Mouse (Mus musculus): ENCODE data around the gene Ankzf1. TPM values are rescaled to one million over a fixed set of nuclear protein-coding genes. Genes with fewer than 3 reads are reported as not detected.
A peak's percentile ranks its signal among the peaks of the same experiment; 100 is the strongest.

Gene Ankzf1
- polyA plus RNA-seq, 1 experiment from 2014 or later, result 9.8 TPM

DNA sequence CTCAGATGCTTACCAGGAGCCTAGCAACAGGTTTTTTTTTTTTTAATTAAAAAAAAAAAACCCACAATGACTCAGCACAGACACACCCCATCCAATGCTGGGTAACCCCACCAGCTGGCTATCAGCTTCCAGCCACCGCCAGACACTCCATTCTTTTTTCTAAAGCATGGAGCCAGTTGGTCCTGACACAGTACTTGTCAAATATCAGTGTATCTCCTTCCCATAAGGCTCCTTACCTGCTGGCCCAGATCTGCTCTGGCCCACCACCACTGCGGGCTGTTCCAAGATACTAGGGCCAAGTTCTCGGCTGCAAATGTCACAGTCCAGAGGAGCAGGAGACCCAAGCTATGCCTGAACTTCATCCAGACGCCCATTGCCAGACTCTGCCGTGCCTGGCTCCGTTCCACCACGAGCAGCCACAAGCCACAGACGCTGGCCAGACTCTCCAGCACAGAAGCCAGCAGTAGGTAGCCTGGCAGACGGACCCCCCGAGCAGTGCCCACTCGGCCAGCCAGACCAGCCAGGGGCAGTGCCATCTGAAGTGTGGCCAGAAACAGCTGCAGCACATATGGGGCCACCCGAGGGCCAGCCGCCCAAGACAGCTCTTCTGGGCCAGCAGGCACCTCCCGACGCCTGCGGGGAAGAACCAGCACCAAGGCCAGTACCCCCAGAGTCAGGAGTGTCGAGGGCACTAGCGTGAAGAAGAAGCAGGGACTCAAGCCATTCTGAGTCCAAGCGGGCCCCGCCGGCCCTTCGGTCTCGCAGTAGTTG lies 12.4 kb upstream of the Ankzf1 start:
- 5% methylated on average over 23 of the region's 23 CpGs for WGBS (ENCODE audit: insufficient replicate concordance)
- Histone ChIP-seq H3K4me3 (ENCODE audit: low read depth, low read length) (peak overlapping the region; percentile 83), H3K36me3 (replicated peaks; ENCODE audit: insufficient read depth, low read length) (peaks cover 67% of the 10 kb centered on the region), H3K27me3 (ENCODE audit: insufficient read depth, low read length) (no peaks in the 10 kb centered on the region), H3K9ac (replicated peaks) (peak overlapping the region; percentile 93), H3K4me1 (ENCODE audit: insufficient read depth) (peaks cover 13% of the 10 kb centered on the region), H3K9me3 (ENCODE audit: low read length) (0 out of 2 replicates have a peak, but pooled peaks cover 2% of the 10 kb centered on the region), H3K4me2 (ENCODE audit: low read depth, low read length) (peak overlapping the region; percentile 97), H3K27ac (ENCODE audit: low read depth) (peak overlapping the region; percentile 99)
- TF ChIP-seq CTCF (IDR thresholded peaks at IDR 0.05; ENCODE audit: low read depth), result no peak
- TF ChIP-seq EP300 (IDR thresholded peaks at IDR 0.05; ENCODE audit: low read depth), result peak; percentile 88
- ATAC-seq (peak; percentile 73), DNase-seq (peak; percentile 62)

DNA sequence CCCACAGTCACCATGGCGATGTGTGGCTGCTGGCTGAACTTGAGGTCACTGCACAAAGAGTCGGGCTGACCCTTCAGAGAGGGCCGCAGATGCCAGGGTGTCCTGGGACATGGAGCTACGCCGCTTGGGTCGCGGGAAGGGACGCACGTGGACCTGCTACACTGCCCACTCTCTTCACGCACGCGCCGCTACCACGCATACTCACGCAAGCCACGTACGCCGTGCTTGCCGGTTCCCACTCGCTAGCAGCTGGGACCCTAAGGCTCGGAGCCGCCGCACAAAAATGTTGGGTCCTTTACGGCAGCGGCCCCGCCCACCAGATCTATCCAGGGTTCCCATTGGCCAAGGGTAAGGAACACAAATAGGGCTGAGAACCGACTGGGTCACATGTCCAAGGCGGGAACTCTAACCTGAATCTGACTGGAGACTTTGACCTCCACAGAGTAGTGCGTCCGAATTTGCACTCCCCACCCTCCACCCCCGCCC lies 11.8 kb upstream of the Ankzf1 start, which contains the start of gene Abcb6:
Gene Abcb6 (minus strand): TSS at position 288 of the 486 bp plus-strand sequence.
- H3K9ac ChIP-seq (replicated peaks), result peak within 1 kb of the TSS; percentile 93
- H3K27ac ChIP-seq (ENCODE audit: low read depth), result peak within 1 kb of the TSS; percentile 99
- DNase-seq, result peak; percentile 93
- peaks cover 69% of the 10 kb centered on the region for H3K36me3 ChIP-seq (replicated peaks; ENCODE audit: insufficient read depth, low read length)
- TF ChIP-seq CTCF (IDR thresholded peaks at IDR 0.05; ENCODE audit: low read depth) (no peak), EP300 (IDR thresholded peaks at IDR 0.05; ENCODE audit: low read depth) (0 out of 2 replicates have a peak, but pooled peaks have one; percentile 20)
- H3K4me2 ChIP-seq (ENCODE audit: low read depth, low read length), result peak within 1 kb of the TSS; percentile 97
- H3K9me3 ChIP-seq (ENCODE audit: low read length), result 0 out of 2 replicates have a peak, but pooled peaks cover 2% of the 10 kb centered on the region
- H3K4me1 ChIP-seq (ENCODE audit: insufficient read depth), result peaks cover 13% of the 10 kb centered on the region
- WGBS (ENCODE audit: insufficient replicate concordance), result 0% methylated on average over 31 of the region's 31 CpGs
- no peaks in the 10 kb centered on the region for H3K27me3 ChIP-seq (ENCODE audit: insufficient read depth, low read length)
- peak; percentile 86 for ATAC-seq
- peak within 1 kb of the TSS; percentile 83 for H3K4me3 ChIP-seq (ENCODE audit: low read depth, low read length)

DNA sequence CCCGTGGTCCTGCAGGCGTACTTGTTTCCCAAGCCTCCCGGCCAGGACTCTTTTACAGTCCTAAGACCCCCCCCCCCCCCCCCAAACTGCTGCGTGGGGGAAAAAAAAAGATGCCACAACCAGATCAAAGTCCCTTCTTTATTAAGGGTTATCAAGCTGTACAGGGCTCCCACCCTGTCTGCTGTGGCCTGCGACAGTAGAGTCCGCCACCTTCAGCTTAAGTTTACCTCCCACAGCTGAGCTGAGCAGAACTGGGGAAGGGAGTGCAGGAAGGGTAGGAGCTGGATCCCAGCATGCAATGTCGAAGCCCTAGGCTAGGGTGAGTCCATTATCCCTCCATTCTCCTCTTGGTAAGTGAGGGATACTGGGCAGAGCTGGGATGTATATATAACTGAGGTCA lies 11.2 kb upstream of the Ankzf1 start:
- WGBS (ENCODE audit: insufficient replicate concordance), result 45% methylated on average over 7 of the region's 7 CpGs
- peaks cover 13% of the 10 kb centered on the region for H3K4me1 ChIP-seq (ENCODE audit: insufficient read depth)
- H3K9me3 ChIP-seq (ENCODE audit: low read length), result 0 out of 2 replicates have a peak, but pooled peaks cover 2% of the 10 kb centered on the region
- ATAC-seq (no peak), DNase-seq (no peak)
- H3K4me3 ChIP-seq (ENCODE audit: low read depth, low read length), result peak overlapping the region; percentile 83
- H3K27me3 ChIP-seq (ENCODE audit: insufficient read depth, low read length), result no peaks in the 10 kb centered on the region
- peaks cover 70% of the 10 kb centered on the region for H3K36me3 ChIP-seq (replicated peaks; ENCODE audit: insufficient read depth, low read length)
- peak overlapping the region; percentile 97 for H3K4me2 ChIP-seq (ENCODE audit: low read depth, low read length)
- peak overlapping the region; percentile 59 for H3K27ac ChIP-seq (ENCODE audit: low read depth)
- TF ChIP-seq CTCF (IDR thresholded peaks at IDR 0.05; ENCODE audit: low read depth) (no peak), EP300 (IDR thresholded peaks at IDR 0.05; ENCODE audit: low read depth) (no peak)
- H3K9ac ChIP-seq (replicated peaks), result no peak overlapping the region

DNA sequence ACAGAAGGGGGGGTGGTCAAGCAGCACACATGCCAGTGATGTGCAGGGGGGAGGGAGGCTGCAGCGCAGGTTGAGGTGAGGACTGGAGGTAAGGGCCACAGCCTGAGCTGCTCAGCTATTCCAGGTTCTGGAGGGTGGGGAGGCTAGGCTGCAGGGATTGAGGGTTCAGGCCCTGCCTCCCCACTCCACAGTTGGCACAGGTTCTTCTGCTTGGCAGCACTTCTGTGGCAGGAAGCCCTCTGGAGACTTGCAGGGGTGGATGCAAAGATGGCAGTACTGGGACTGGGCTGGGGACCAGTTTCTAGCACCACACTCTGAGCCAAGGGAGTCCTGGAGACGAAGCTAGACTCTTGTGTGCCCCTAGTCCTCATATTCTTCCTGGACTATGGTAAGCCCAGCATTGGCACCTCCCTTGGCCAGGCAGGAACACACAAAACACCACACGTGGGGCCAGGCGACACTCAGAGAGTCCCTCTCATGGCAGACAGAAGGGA lies 10.5 kb upstream of the Ankzf1 start:
- no peak for ATAC-seq
- TF ChIP-seq EP300 (IDR thresholded peaks at IDR 0.05; ENCODE audit: low read depth), result no peak
- TF ChIP-seq CTCF (IDR thresholded peaks at IDR 0.05; ENCODE audit: low read depth), result no peak
- 88% methylated on average over 4 of the region's 4 CpGs for WGBS (ENCODE audit: insufficient replicate concordance)
- 0 out of 2 replicates have a peak, but pooled peaks cover 2% of the 10 kb centered on the region for H3K9me3 ChIP-seq (ENCODE audit: low read length)
- no peak overlapping the region for H3K4me3 ChIP-seq (ENCODE audit: low read depth, low read length)
- no peak overlapping the region for H3K9ac ChIP-seq (replicated peaks)
- H3K27me3 ChIP-seq (ENCODE audit: insufficient read depth, low read length), result no peaks in the 10 kb centered on the region
- no peak overlapping the region for H3K27ac ChIP-seq (ENCODE audit: low read depth)
- no peak for DNase-seq
- H3K36me3 ChIP-seq (replicated peaks; ENCODE audit: insufficient read depth, low read length), result peaks cover 70% of the 10 kb centered on the region
- H3K4me1 ChIP-seq (ENCODE audit: insufficient read depth), result peaks cover 13% of the 10 kb centered on the region
- no peak overlapping the region for H3K4me2 ChIP-seq (ENCODE audit: low read depth, low read length)

DNA sequence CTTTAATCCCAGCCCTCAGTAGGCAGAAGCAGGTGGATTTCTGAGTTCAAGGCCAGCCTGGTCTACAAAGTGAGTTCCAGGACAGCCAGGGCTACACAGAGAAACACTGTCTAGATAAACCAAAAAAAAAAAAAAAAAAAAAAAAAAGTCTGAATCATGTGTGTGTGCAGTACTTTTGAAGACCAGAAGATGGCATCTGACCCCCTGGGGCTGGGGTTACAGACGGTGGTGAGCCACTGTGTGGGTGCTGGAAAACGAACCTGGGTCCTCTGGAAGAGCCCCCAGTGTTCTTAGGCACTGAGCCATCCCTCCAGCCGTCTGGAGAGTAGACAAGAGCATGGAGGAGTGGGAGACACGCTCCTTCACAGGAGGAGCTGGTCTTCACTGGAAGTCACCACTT lies 9.8 kb upstream of the Ankzf1 start:
- H3K4me1 ChIP-seq (ENCODE audit: insufficient read depth), result peaks cover 13% of the 10 kb centered on the region
- 0 out of 2 replicates have a peak, but pooled peaks cover 2% of the 10 kb centered on the region for H3K9me3 ChIP-seq (ENCODE audit: low read length)
- H3K9ac ChIP-seq (replicated peaks), result no peak overlapping the region
- no peak overlapping the region for H3K4me3 ChIP-seq (ENCODE audit: low read depth, low read length)
- H3K27me3 ChIP-seq (ENCODE audit: insufficient read depth, low read length), result no peaks in the 10 kb centered on the region
- no peak overlapping the region for H3K27ac ChIP-seq (ENCODE audit: low read depth)
- no peak overlapping the region for H3K4me2 ChIP-seq (ENCODE audit: low read depth, low read length)
- ATAC-seq (no peak), DNase-seq (no peak)
- TF ChIP-seq CTCF (IDR thresholded peaks at IDR 0.05; ENCODE audit: low read depth), result peak; percentile 46
- TF ChIP-seq EP300 (IDR thresholded peaks at IDR 0.05; ENCODE audit: low read depth), result no peak
- peaks cover 70% of the 10 kb centered on the region for H3K36me3 ChIP-seq (replicated peaks; ENCODE audit: insufficient read depth, low read length)
- 72% methylated on average over 4 of the region's 4 CpGs for WGBS (ENCODE audit: insufficient replicate concordance)

DNA sequence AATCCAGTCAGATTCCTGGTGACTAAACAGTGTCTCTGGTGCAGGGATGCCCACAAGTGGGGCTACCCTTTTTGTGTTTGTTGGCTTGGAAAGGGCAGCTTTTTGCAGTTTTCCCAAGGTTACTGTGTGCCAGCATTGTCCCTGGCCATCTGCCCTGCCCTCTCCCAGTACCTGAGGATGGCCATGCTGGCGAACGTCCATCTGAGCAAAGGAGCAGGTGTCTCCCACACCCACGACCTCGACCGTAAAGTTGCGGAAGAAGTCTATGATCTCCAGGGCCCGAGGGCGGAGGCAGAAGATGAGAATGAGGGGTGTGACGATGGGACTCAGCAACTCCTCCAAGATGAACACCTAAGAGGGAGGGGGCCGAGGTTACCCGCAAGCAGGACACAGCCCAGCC lies 6.5 kb upstream of the Ankzf1 start:
- H3K36me3 ChIP-seq (replicated peaks; ENCODE audit: insufficient read depth, low read length), result peaks cover 78% of the 10 kb centered on the region
- no peak for ATAC-seq
- 91% methylated on average over 11 of the region's 11 CpGs for WGBS (ENCODE audit: insufficient replicate concordance)

More for the DNA sequence above, 6.5 kb upstream of the Ankzf1 start:
- H3K4me2 ChIP-seq (ENCODE audit: low read depth, low read length), result no peak overlapping the region
- peaks cover 19% of the 10 kb centered on the region for H3K4me1 ChIP-seq (ENCODE audit: insufficient read depth)
- H3K9ac ChIP-seq (replicated peaks), result no peak overlapping the region
- no peak for TF ChIP-seq CTCF (IDR thresholded peaks at IDR 0.05; ENCODE audit: low read depth)
- no peak for TF ChIP-seq EP300 (IDR thresholded peaks at IDR 0.05; ENCODE audit: low read depth)
- no peak for DNase-seq
- 0 out of 2 replicates have a peak, but pooled peaks cover 2% of the 10 kb centered on the region for H3K9me3 ChIP-seq (ENCODE audit: low read length)
- H3K27ac ChIP-seq (ENCODE audit: low read depth), result no peak overlapping the region
- no peaks in the 10 kb centered on the region for H3K27me3 ChIP-seq (ENCODE audit: insufficient read depth, low read length)
- H3K4me3 ChIP-seq (ENCODE audit: low read depth, low read length), result no peak overlapping the region

Measured in liver, postnatal 0 days (tissue).